Mouse (Mus musculus): ENCODE measurements around the gene Trhr2.

The Trhr2 gene

DNA sequence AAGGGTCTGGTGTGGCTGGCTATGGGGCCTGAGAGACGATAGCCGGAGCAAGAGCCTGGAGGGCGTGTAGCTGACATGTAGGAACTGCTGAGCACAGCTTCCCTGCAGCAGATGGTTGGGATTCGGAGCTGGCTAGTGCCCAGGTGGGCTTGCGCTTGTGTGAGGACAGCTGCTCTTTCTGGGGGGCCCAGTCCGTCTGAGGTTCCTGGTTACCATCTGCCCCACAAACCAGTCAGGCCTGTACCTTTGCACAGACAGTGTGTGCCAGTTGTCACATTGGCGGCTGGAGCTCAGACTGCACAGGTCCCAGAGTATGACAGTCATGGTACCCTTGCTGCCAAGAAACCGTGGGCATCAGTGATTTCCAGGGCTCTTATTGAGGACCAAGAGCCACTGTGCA, 52.7 kb downstream of the Trhr2 start:
- no peak for DNase-seq (ENCODE audit: inconsistent ontology term)

Measured in Muller cell, postnatal 12 days (primary cell).